Mouse (Mus musculus): ENCODE measurements around the gene Fxyd5. TPM values are rescaled to one million over a fixed set of nuclear protein-coding genes. Genes with fewer than 3 reads are reported as not detected.

The Fxyd5 gene
- polyA plus RNA-seq, 1 experiment from 2014 or later, result 19.2 TPM

- Histone ChIP-seq H3K4me1 (replicated peaks) (peaks cover 5% of the 10 kb centered on the region; the same call in 1 of the 2 replicates), H3K36me3 (no peaks in the 10 kb centered on the region), H3K9me3 (no peaks in the 10 kb centered on the region), H3K27ac (replicated peaks) (no peak overlapping the region), H3K4me3 (no peak overlapping the region), H3K27me3 (no peaks in the 10 kb centered on the region), H3K9ac (no peak overlapping the region), H3K4me2 (no peak overlapping the region)
- ATAC-seq (ENCODE audit: low FRiP score, low read depth), result no peak
- WGBS, result 57% methylated on average over 11 of the region's 11 CpGs
These were observed 17.8 kb upstream of the Fxyd5 start for GRCm38 (mm10) chr7:31059919-31060620.

GRCm38 (mm10) chr7:31059108-31059507 is 16.8 kb upstream of the Fxyd5 start, which contains the start of gene Lgi4:
TSS of gene Lgi4 (plus strand) at chr7:31059342.
- no peak within 1 kb of the TSS for H3K9ac ChIP-seq
- 2% methylated on average over 2 of the region's 2 CpGs for WGBS
- H3K9me3 ChIP-seq, result no peaks in the 10 kb centered on the region
- no peaks in the 10 kb centered on the region for H3K36me3 ChIP-seq
- ATAC-seq (ENCODE audit: low FRiP score, low read depth), result peak; percentile 38; the same call in 1 of the 2 replicates
- H3K27me3 ChIP-seq, result peaks cover 3% of the 10 kb centered on the region; the same call in 1 of the 2 replicates
- H3K4me2 ChIP-seq, result no peak within 1 kb of the TSS
- no peak within 1 kb of the TSS for H3K4me3 ChIP-seq
- peaks cover 5% of the 10 kb centered on the region; the same call in 1 of the 2 replicates for H3K4me1 ChIP-seq (replicated peaks)
- no peak within 1 kb of the TSS for H3K27ac ChIP-seq (replicated peaks)

GRCm38 (mm10) chr7:31058211-31058610 is 15.9 kb upstream of the Fxyd5 start:
- no peak overlapping the region for H3K9ac ChIP-seq
- H3K4me3 ChIP-seq, result no peak overlapping the region
- WGBS, result 90% methylated on average over 6 of the region's 6 CpGs
- H3K4me1 ChIP-seq (replicated peaks), result peaks cover 5% of the 10 kb centered on the region; the same call in 1 of the 2 replicates
- no peak overlapping the region for H3K27ac ChIP-seq (replicated peaks)
- no peaks in the 10 kb centered on the region for H3K9me3 ChIP-seq
- ATAC-seq (ENCODE audit: low FRiP score, low read depth), result no peak
- peaks cover 11% of the 10 kb centered on the region for H3K27me3 ChIP-seq
- H3K36me3 ChIP-seq, result no peaks in the 10 kb centered on the region
- H3K4me2 ChIP-seq, result no peak overlapping the region

GRCm38 (mm10) chr7:31057730-31058129 is 15.4 kb upstream of the Fxyd5 start:
- WGBS, result 74% methylated on average over 5 of the region's 5 CpGs
- no peak overlapping the region for H3K4me3 ChIP-seq
- H3K4me2 ChIP-seq, result no peak overlapping the region
- H3K27me3 ChIP-seq, result peaks cover 16% of the 10 kb centered on the region
- no peak for ATAC-seq (ENCODE audit: low FRiP score, low read depth)
- H3K4me1 ChIP-seq (replicated peaks), result peaks cover 7% of the 10 kb centered on the region
- no peaks in the 10 kb centered on the region for H3K36me3 ChIP-seq
- H3K27ac ChIP-seq (replicated peaks), result no peak overlapping the region
- H3K9me3 ChIP-seq, result no peaks in the 10 kb centered on the region
- H3K9ac ChIP-seq, result no peak overlapping the region

- no peaks in the 10 kb centered on the region for H3K9me3 ChIP-seq
- WGBS, result 73% methylated on average over 2 of the region's 2 CpGs
- H3K27me3 ChIP-seq, result peaks cover 23% of the 10 kb centered on the region
- H3K9ac ChIP-seq, result no peak within 1 kb of the TSS
- H3K36me3 ChIP-seq, result no peaks in the 10 kb centered on the region
- no peak within 1 kb of the TSS for H3K4me3 ChIP-seq
- H3K27ac ChIP-seq (replicated peaks), result no peak within 1 kb of the TSS
- ATAC-seq (ENCODE audit: low FRiP score, low read depth), result no peak
- peaks cover 13% of the 10 kb centered on the region for H3K4me1 ChIP-seq (replicated peaks)
- H3K4me2 ChIP-seq, result no peak within 1 kb of the TSS
These were observed 14.8 kb upstream of the Fxyd5 start, which contains the start of gene Fxyd1 for GRCm38 (mm10) chr7:31057071-31057470. TSS of gene Fxyd1 (minus strand) at chr7:31057199.

GRCm38 (mm10) chr7:31056448-31056847 is 14.2 kb upstream of the Fxyd5 start:
- H3K27ac ChIP-seq (replicated peaks), result no peak overlapping the region
- peaks cover 19% of the 10 kb centered on the region for H3K4me1 ChIP-seq (replicated peaks)
- 69% methylated on average over 7 of the region's 7 CpGs for WGBS
- no peaks in the 10 kb centered on the region for H3K9me3 ChIP-seq
- H3K4me3 ChIP-seq, result no peak overlapping the region
- ATAC-seq (ENCODE audit: low FRiP score, low read depth), result no peak
- H3K36me3 ChIP-seq, result no peaks in the 10 kb centered on the region
- H3K4me2 ChIP-seq, result no peak overlapping the region
- peaks cover 29% of the 10 kb centered on the region for H3K27me3 ChIP-seq
- no peak overlapping the region for H3K9ac ChIP-seq

GRCm38 (mm10) chr7:31055883-31056282 is 13.6 kb upstream of the Fxyd5 start:
- peaks cover 34% of the 10 kb centered on the region for H3K27me3 ChIP-seq
- no peak for ATAC-seq (ENCODE audit: low FRiP score, low read depth)
- WGBS, result 50% methylated on average over 3 of the region's 4 CpGs

GRCm38 (mm10) chr7:31055354-31055824 is 13.1 kb upstream of the Fxyd5 start:
- Histone ChIP-seq H3K4me1 (replicated peaks) (peaks cover 30% of the 10 kb centered on the region), H3K27ac (replicated peaks) (0 out of 2 replicates have a peak overlapping the region, but pooled peaks have one; percentile 2), H3K4me3 (0 out of 2 replicates have a peak overlapping the region, but pooled peaks have one; percentile 12), H3K27me3 (peaks cover 35% of the 10 kb centered on the region), H3K9me3 (no peaks in the 10 kb centered on the region), H3K36me3 (no peaks in the 10 kb centered on the region), H3K9ac (no peak overlapping the region), H3K4me2 (peak overlapping the region; percentile 30)
- ATAC-seq (ENCODE audit: low FRiP score, low read depth), result no peak
- 7% methylated on average over 10 of the region's 10 CpGs for WGBS

More at GRCm38 (mm10) chr7:31055883-31056282, 13.6 kb upstream of the Fxyd5 start:
- H3K4me3 ChIP-seq, result no peak overlapping the region
- H3K4me1 ChIP-seq (replicated peaks), result peaks cover 25% of the 10 kb centered on the region
- H3K9ac ChIP-seq, result no peak overlapping the region
- no peak overlapping the region for H3K27ac ChIP-seq (replicated peaks)
- no peak overlapping the region for H3K4me2 ChIP-seq
- no peaks in the 10 kb centered on the region for H3K36me3 ChIP-seq
- no peaks in the 10 kb centered on the region for H3K9me3 ChIP-seq

- Histone ChIP-seq H3K4me1 (replicated peaks) (peaks cover 36% of the 10 kb centered on the region), H3K36me3 (no peaks in the 10 kb centered on the region), H3K9me3 (no peaks in the 10 kb centered on the region), H3K4me3 (no peak overlapping the region), H3K27me3 (peaks cover 35% of the 10 kb centered on the region), H3K27ac (replicated peaks) (0 out of 2 replicates have a peak overlapping the region, but pooled peaks have one; percentile 2), H3K4me2 (peak overlapping the region; percentile 30), H3K9ac (no peak overlapping the region)
- no peak for ATAC-seq (ENCODE audit: low FRiP score, low read depth)
- WGBS, result 42% methylated on average over 11 of the region's 11 CpGs
These were observed 12.5 kb upstream of the Fxyd5 start for GRCm38 (mm10) chr7:31054661-31055320.

GRCm38 (mm10) chr7:31053882-31054447 is 11.7 kb upstream of the Fxyd5 start:
- no peak for ATAC-seq (ENCODE audit: low FRiP score, low read depth)
- H3K36me3 ChIP-seq, result no peaks in the 10 kb centered on the region
- peaks cover 44% of the 10 kb centered on the region for H3K4me1 ChIP-seq (replicated peaks)
- no peak overlapping the region for H3K9ac ChIP-seq
- H3K9me3 ChIP-seq, result no peaks in the 10 kb centered on the region
- no peak overlapping the region for H3K4me3 ChIP-seq
- 29% methylated on average over 10 of the region's 10 CpGs for WGBS
- no peak overlapping the region for H3K27ac ChIP-seq (replicated peaks)
- no peak overlapping the region for H3K4me2 ChIP-seq
- H3K27me3 ChIP-seq, result peaks cover 35% of the 10 kb centered on the region

- Histone ChIP-seq H3K4me1 (replicated peaks) (peaks cover 44% of the 10 kb centered on the region), H3K27ac (replicated peaks) (no peak overlapping the region), H3K36me3 (no peaks in the 10 kb centered on the region), H3K9ac (0 out of 2 replicates have a peak overlapping the region, but pooled peaks have one; percentile 3), H3K27me3 (peaks cover 35% of the 10 kb centered on the region), H3K9me3 (no peaks in the 10 kb centered on the region), H3K4me3 (peak overlapping the region; percentile 48), H3K4me2 (peak overlapping the region; percentile 61)
- under 1% methylated on average over 34 of the region's 34 CpGs for WGBS
- no peak for ATAC-seq (ENCODE audit: low FRiP score, low read depth)
These were observed 10.6 kb upstream of the Fxyd5 start for GRCm38 (mm10) chr7:31052636-31053434.
